Mouse (Mus musculus) c-Kit-positive CD71-positive TER-119-negative erythroid progenitor cells, embryonic 14.5 days (primary cell): Measurements from ENCODE around the gene Caml.
A peak's percentile ranks its signal among the peaks of the same experiment; 100 is the strongest.
"Not testable (repeated sequence)": the region's sequence is repeated elsewhere in the genome, so short reads cannot be mapped to it uniquely, and the experiment has no call there.

Source experiments
- DNase-seq: peaks from one replicate; pipeline ENCODE4 v3.0.0-alpha.2; 2013; ENCODE audit warnings: low read depth

Caml gene

GRCm38 (mm10) chr13:55622649-55623541 lies at the start of gene Caml:
Gene Caml (plus strand): TSS chr13:55623005.
- peak; percentile 95 for DNase-seq

- DNase-seq, result no peak
Measured at GRCm38 (mm10) chr13:55573432-55573831, 49.4 kb upstream of the Caml start, which contains the start of gene Tmed9. Gene Tmed9 (plus strand): TSS chr13:55573732.

GRCm38 (mm10) chr13:55574321-55574720 lies 48.5 kb upstream of the Caml start:
- no peak for DNase-seq

GRCm38 (mm10) chr13:55575932-55576331 lies 46.9 kb upstream of the Caml start:
- DNase-seq, result no peak

DNA sequence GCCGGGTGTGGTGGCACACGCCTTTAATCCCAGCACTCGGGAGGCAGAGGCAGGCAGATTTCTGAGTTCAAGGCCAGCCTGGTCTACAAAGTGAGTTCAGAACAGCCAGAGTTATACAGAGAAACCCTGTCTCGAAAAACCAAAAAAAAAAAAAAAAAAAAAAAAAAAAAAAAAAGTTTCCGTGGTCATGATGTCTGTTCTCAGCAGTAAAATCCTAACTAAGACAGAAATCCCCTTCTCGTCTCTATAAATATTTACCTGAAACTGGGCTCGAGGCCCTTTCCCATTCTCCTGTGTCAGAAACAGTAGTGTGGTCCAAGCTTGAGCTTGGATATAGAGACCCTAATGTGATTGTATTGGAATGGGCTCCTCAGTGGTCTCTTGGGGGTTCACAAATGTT lies 45.9 kb upstream of the Caml start:
- not testable (repeated sequence) for DNase-seq

- DNase-seq, result no peak
Measured at GRCm38 (mm10) chr13:55578086-55578485, 44.7 kb upstream of the Caml start.

DNA sequence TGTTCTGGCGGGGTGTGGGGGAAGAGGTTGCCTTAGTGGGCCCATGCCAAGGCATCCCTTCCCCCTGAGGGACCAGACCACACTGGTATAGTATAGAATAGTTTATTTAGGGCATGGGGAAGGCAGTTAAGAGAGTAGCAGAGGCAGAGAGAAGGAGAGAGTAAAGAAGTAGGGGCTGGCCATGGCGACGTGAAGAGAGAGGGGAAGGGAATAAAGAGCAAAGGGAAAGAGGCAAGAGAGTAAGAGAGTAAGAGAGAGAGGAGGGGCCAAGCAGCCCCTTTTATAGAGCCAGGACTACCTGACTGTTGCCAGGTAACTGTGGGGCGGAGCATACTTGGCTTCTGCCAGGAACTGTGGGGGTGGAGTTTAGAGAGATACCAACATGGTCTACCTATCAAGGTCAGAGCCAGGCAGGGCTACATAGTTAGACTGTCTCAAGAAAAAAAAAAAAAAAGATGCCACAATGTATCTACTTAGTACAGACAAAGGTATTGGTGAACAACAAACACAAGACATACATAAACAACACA lies 30.8 kb upstream of the Caml start:
- no peak for DNase-seq

DNA sequence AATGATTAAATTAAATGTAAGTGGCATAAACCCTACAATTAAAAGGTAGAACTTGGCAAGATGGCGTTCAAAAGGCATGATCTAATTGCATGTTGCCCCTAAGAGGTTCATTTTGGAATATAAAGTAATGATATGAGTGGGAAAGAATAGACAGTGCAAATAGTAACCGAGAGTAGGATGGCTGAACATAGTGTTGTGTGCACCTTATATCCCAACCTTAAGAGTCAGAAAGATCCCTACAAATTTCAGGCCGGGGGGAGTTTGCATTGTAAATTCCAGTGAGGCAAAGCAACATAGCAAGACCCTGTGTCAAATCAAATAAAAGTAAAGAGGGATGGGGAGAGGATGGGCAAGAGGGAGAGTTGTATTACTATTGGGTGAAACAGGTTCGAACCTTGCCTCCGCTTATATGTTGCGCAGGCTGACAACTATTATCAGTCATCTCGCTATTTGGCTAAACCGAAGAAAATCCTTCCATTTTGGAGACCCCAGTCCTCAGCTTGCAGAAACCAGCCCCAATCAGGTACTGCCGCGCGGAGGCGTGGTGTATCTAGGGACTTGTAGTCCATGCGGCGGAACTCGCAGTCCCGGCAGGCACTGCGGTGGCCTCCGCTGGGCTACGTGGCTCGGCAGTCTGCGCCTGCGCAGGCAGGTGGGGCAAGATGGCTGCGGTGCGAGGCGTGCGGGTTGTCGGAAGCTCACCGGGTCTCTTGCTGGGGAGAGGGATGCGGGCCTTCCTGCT lies 30.1 kb upstream of the Caml start:
- peak; percentile 90 for DNase-seq

DNA sequence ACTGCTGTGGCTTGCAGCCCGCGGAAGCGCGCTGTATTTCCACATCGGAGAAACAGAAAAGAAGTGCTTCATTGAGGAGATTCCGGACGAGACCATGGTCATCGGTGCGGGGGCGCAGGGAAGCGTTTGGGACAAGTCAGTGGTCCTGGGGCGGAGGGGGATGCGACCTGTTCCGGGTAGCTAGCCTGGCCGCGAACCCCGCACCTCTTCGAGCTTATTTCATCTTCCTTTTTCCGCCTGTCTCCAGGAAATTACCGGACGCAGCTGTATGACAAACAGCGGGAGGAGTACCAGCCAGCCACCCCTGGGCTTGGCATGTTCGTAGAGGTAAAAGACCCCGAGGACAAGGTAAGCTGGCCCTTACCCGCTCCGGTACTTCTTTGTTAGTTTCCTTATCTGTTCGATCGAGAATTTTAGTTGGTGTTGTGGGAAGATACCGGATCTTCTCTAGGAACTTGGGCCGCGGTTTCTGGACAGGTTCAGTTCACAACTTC lies 29.5 kb upstream of the Caml start:
- no peak for DNase-seq

DNA sequence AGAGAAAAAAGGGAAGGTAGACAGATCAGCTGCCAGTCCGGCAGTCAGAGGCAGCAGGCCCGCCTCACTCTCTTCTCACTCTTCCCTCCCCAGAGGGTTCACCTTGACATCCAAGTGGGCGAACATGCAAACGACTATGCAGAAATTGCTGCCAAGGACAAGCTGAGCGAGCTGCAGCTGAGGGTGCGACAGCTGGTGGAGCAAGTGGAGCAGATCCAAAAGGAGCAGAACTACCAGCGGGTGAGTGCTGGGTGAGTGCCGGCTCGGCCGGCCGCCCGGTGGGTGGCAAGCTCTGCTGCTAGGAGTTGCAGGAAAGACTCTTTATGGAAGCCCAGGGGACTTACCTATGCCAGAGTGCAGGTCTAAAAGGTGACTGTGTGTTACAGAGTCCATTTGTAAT lies 27.4 kb upstream of the Caml start:
- no peak for DNase-seq

- no peak for DNase-seq
Measured at GRCm38 (mm10) chr13:55596802-55597201, 26.0 kb upstream of the Caml start.

- peak; percentile 63 for DNase-seq
Measured at GRCm38 (mm10) chr13:55599566-55600540, 23.0 kb upstream of the Caml start, which contains the start of gene B4galt7. Gene B4galt7 (plus strand): TSS chr13:55599896.

GRCm38 (mm10) chr13:55600657-55601056 lies 22.1 kb upstream of the Caml start:
- DNase-seq, result no peak

GRCm38 (mm10) chr13:55601611-55602010 lies 21.2 kb upstream of the Caml start:
- peak; percentile 72 for DNase-seq

DNA sequence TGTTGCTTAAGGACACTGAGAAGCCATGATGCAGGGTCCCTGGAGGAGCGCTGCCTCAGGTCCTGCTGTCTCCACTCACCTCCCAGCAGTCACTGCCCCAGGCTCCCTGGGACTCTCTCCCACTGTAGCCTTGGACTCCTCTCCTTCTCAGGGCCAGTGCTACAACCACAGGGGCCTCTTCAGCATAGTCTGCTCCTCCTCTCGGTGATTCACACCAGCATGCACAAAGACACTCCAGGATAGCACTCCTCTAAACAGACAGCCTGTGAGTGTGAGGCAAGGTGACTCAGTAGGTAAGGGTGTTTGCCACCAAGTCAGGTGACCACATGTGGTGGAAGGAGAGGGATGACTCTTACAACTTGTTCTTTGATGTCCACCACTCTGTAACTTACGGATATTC lies 18.2 kb upstream of the Caml start:
- DNase-seq, result no peak

DNA sequence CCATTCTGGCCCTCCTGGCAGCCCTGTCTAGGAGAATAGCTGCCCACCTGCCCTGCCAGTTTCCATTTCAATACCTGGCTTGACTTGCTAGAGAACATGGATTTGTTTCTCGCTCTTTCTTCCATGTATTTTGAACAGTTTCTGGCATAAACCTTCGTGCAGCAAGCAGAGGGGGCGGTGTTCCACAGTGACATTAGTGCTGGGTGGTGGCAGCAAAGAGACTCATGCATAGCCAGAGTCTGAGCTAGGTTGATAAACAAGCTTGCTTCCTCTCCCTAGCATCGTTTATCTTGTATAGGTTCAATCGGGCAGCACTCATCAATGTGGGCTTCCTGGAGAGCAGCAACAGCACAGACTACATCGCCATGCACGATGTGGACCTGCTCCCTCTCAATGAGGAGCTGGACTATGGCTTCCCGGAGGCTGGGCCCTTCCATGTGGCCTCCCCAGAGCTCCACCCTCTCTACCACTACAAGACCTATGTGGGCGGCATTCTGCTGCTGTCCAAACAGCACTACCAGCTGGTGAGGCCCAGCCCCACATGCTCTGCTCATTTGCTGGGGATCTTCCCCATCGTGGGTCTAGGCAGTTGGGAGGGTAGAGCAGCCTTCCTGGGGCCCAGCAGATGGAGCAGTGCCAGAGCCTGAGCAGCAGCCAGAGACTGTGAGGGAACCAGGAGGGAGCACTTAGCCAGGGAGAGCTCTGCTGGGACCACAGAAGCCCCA lies 15.7 kb upstream of the Caml start:
- no peak for DNase-seq

DNA sequence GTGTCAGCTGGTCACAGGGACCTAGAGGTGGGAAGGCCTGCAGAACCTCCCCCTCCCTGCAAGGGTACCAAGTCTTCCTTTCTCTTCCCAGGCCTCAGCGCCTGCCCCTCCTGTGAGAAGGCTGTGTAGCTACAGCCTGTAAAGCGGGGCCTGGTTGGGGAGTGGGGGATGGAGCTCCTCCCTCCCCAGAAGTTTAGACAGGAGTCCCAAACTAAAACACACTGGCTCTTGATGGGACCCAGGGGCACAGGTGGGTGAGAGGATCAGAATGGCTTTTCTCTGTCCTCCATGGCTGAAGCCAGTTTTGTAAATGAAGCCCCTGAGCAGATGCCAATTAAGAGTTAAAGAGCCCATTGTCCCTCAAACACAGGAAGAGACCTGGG lies 15.2 kb upstream of the Caml start:
- no peak for DNase-seq

- no peak for DNase-seq
Measured at GRCm38 (mm10) chr13:55611996-55612395, 10.8 kb upstream of the Caml start.

DNA sequence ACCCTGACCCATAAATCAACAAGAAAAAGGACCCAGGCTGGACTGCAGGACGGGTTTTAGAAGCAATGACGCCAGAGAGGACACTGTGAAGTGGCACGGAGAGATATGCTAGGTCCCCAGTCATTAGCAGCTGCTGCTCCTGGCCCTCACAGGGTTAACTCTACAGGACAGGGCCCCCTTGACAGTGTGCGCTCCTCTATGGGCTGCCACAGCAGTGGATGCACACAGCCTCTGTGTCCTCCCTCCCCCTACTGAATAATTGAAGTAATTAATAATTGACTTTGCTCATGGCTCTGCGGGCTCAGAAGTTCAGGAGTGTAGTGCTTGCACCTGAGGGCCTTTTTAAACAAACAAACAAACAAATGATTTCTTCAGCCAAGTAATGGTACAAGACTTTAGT lies 9.3 kb upstream of the Caml start:
- no peak for DNase-seq

- no peak for DNase-seq
Measured at GRCm38 (mm10) chr13:55619328-55619727, 3.5 kb upstream of the Caml start.

DNA sequence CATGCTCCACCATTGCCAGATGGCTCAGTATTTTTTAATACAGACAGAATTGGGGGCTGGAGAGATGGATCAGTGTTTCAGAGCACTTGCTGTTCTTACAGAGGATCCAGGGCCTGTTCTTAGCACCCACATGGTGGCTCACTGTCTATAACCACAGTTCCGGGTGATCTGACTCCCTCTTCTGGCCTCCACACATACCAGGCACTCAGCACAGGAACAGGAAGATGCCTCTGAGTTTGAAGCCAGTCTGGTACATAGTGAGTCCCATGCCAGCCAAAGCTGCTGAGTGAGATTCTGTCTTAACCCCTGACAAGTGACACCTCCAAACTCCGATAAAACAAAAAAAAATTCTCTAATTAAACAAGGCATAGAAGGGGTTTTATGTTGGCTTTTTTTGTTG lies 2.5 kb upstream of the Caml start:
- no peak for DNase-seq
